Mouse (Mus musculus): ENCODE results near the gene Csl. TPM values are rescaled to one million over a fixed set of nuclear protein-coding genes. Genes with fewer than 3 reads are reported as not detected.

Gene Csl
- 0.16 TPM in 1 of 2 replicates, not detected in the other for polyA plus RNA-seq (2014; fragmentation: Nextera tagmentation; extraction: Ambion mirVana)

- no peak within 1 kb of the TSS for H3K9ac ChIP-seq (ENCODE audit: low read length)
- H3K27ac ChIP-seq (replicated peaks; ENCODE audit: low read depth, low read length), result no peak within 1 kb of the TSS
- H3K9me3 ChIP-seq (ENCODE audit: control insufficient read depth, low read length), result no peaks in the 10 kb centered on the region
- no peaks in the 10 kb centered on the region for H3K36me3 ChIP-seq (ENCODE audit: control insufficient read depth, insufficient read depth, low read length)
- no peak within 1 kb of the TSS for H3K4me2 ChIP-seq (ENCODE audit: low read depth, severe bottlenecking)
- DNase-seq (ENCODE audit: low spot score) (no peak), ATAC-seq (ENCODE audit: insufficient number of reproducible peaks, low FRiP score, low TSS enrichment, low read depth) (no peak)
- H3K4me3 ChIP-seq (ENCODE audit: low read depth, low read length), result no peak within 1 kb of the TSS
- no peaks in the 10 kb centered on the region for H3K27me3 ChIP-seq (ENCODE audit: control insufficient read depth, insufficient read depth, low read length)
- 97% methylated on average over 9 of the region's 9 CpGs for WGBS
- no peaks in the 10 kb centered on the region for H3K4me1 ChIP-seq (ENCODE audit: control insufficient read depth, insufficient read depth, low read length)
Measured at GRCm38 (mm10) chr10:99759558-99759957, at the start of gene Csl. Gene Csl (minus strand): TSS chr10:99759658.

GRCm38 (mm10) chr10:99789418-99789817 is 30.0 kb upstream of the Csl start:
- Histone ChIP-seq H3K4me1 (ENCODE audit: control insufficient read depth, insufficient read depth, low read length) (no peaks in the 10 kb centered on the region), H3K4me2 (ENCODE audit: low read depth, severe bottlenecking) (no peak overlapping the region), H3K4me3 (ENCODE audit: low read depth, low read length) (no peak overlapping the region), H3K27ac (replicated peaks; ENCODE audit: low read depth, low read length) (no peak overlapping the region), H3K9me3 (ENCODE audit: control insufficient read depth, low read length) (no peaks in the 10 kb centered on the region), H3K9ac (ENCODE audit: low read length) (no peak overlapping the region), H3K27me3 (ENCODE audit: control insufficient read depth, insufficient read depth, low read length) (no peaks in the 10 kb centered on the region), H3K36me3 (ENCODE audit: control insufficient read depth, insufficient read depth, low read length) (no peaks in the 10 kb centered on the region)
- 85% methylated on average over 2 of the region's 2 CpGs for WGBS
- ATAC-seq (ENCODE audit: insufficient number of reproducible peaks, low FRiP score, low TSS enrichment, low read depth), result no peak
- DNase-seq (ENCODE audit: low spot score), result no peak

- DNase-seq (ENCODE audit: low spot score) (no peak), ATAC-seq (ENCODE audit: insufficient number of reproducible peaks, low FRiP score, low TSS enrichment, low read depth) (no peak)
- WGBS, result 89% methylated on average over 12 of the region's 12 CpGs
- Histone ChIP-seq H3K4me1 (ENCODE audit: control insufficient read depth, insufficient read depth, low read length) (no peaks in the 10 kb centered on the region), H3K4me3 (ENCODE audit: low read depth, low read length) (no peak overlapping the region), H3K9me3 (ENCODE audit: control insufficient read depth, low read length) (no peaks in the 10 kb centered on the region), H3K9ac (ENCODE audit: low read length) (no peak overlapping the region), H3K4me2 (ENCODE audit: low read depth, severe bottlenecking) (no peak overlapping the region), H3K27ac (replicated peaks; ENCODE audit: low read depth, low read length) (no peak overlapping the region), H3K27me3 (ENCODE audit: control insufficient read depth, insufficient read depth, low read length) (no peaks in the 10 kb centered on the region), H3K36me3 (ENCODE audit: control insufficient read depth, insufficient read depth, low read length) (no peaks in the 10 kb centered on the region)
Measured at GRCm38 (mm10) chr10:99774228-99775120, 15.0 kb upstream of the Csl start.

GRCm38 (mm10) chr10:99750146-99750545 is 9.3 kb downstream of the Csl start:
- no peak for DNase-seq (ENCODE audit: low spot score)
- Histone ChIP-seq H3K4me3 (ENCODE audit: low read depth, low read length) (no peak overlapping the region), H3K9me3 (ENCODE audit: control insufficient read depth, low read length) (no peaks in the 10 kb centered on the region), H3K36me3 (ENCODE audit: control insufficient read depth, insufficient read depth, low read length) (no peaks in the 10 kb centered on the region), H3K4me1 (ENCODE audit: control insufficient read depth, insufficient read depth, low read length) (0 out of 2 replicates have a peak, but pooled peaks cover 3% of the 10 kb centered on the region), H3K27ac (replicated peaks; ENCODE audit: low read depth, low read length) (no peak overlapping the region), H3K4me2 (ENCODE audit: low read depth, severe bottlenecking) (no peak overlapping the region), H3K9ac (ENCODE audit: low read length) (no peak overlapping the region), H3K27me3 (ENCODE audit: control insufficient read depth, insufficient read depth, low read length) (no peaks in the 10 kb centered on the region)
- ATAC-seq (ENCODE audit: insufficient number of reproducible peaks, low FRiP score, low TSS enrichment, low read depth), result no peak
- WGBS, result 68% methylated on average over 2 of the region's 2 CpGs

- Histone ChIP-seq H3K9me3 (ENCODE audit: control insufficient read depth, low read length) (no peaks in the 10 kb centered on the region), H3K4me2 (ENCODE audit: low read depth, severe bottlenecking) (no peak overlapping the region), H3K27ac (replicated peaks; ENCODE audit: low read depth, low read length) (no peak overlapping the region), H3K4me3 (ENCODE audit: low read depth, low read length) (no peak overlapping the region), H3K4me1 (ENCODE audit: control insufficient read depth, insufficient read depth, low read length) (0 out of 2 replicates have a peak, but pooled peaks cover 3% of the 10 kb centered on the region), H3K27me3 (ENCODE audit: control insufficient read depth, insufficient read depth, low read length) (no peaks in the 10 kb centered on the region), H3K9ac (ENCODE audit: low read length) (no peak overlapping the region), H3K36me3 (ENCODE audit: control insufficient read depth, insufficient read depth, low read length) (no peaks in the 10 kb centered on the region)
- ATAC-seq (ENCODE audit: insufficient number of reproducible peaks, low FRiP score, low TSS enrichment, low read depth), result peak; percentile 51; the same call in 1 of the 2 replicates
- no peak for DNase-seq (ENCODE audit: low spot score)
- 77% methylated on average over 2 of the region's 2 CpGs for WGBS
Measured at GRCm38 (mm10) chr10:99748668-99749260, 10.7 kb downstream of the Csl start.

GRCm38 (mm10) chr10:99748009-99748408 is 11.4 kb downstream of the Csl start:
- H3K9me3 ChIP-seq (ENCODE audit: control insufficient read depth, low read length), result no peaks in the 10 kb centered on the region
- H3K4me3 ChIP-seq (ENCODE audit: low read depth, low read length), result no peak overlapping the region
- ATAC-seq (ENCODE audit: insufficient number of reproducible peaks, low FRiP score, low TSS enrichment, low read depth), result no peak
- no peak for DNase-seq (ENCODE audit: low spot score)
- H3K36me3 ChIP-seq (ENCODE audit: control insufficient read depth, insufficient read depth, low read length), result no peaks in the 10 kb centered on the region
- H3K9ac ChIP-seq (ENCODE audit: low read length), result no peak overlapping the region
- no peaks in the 10 kb centered on the region for H3K27me3 ChIP-seq (ENCODE audit: control insufficient read depth, insufficient read depth, low read length)
- H3K4me1 ChIP-seq (ENCODE audit: control insufficient read depth, insufficient read depth, low read length), result 0 out of 2 replicates have a peak, but pooled peaks cover 3% of the 10 kb centered on the region
- 80% methylated on average over 2 of the region's 2 CpGs for WGBS
- no peak overlapping the region for H3K4me2 ChIP-seq (ENCODE audit: low read depth, severe bottlenecking)
- no peak overlapping the region for H3K27ac ChIP-seq (replicated peaks; ENCODE audit: low read depth, low read length)

- H3K4me1 ChIP-seq (ENCODE audit: control insufficient read depth, insufficient read depth, low read length), result no peaks in the 10 kb centered on the region
- no peak for ATAC-seq (ENCODE audit: insufficient number of reproducible peaks, low FRiP score, low TSS enrichment, low read depth)
- no peak overlapping the region for H3K27ac ChIP-seq (replicated peaks; ENCODE audit: low read depth, low read length)
- H3K27me3 ChIP-seq (ENCODE audit: control insufficient read depth, insufficient read depth, low read length), result no peaks in the 10 kb centered on the region
- H3K4me2 ChIP-seq (ENCODE audit: low read depth, severe bottlenecking), result no peak overlapping the region
- no peaks in the 10 kb centered on the region for H3K9me3 ChIP-seq (ENCODE audit: control insufficient read depth, low read length)
- no peak overlapping the region for H3K9ac ChIP-seq (ENCODE audit: low read length)
- no peak overlapping the region for H3K4me3 ChIP-seq (ENCODE audit: low read depth, low read length)
- no peak for DNase-seq (ENCODE audit: low spot score)
- no peaks in the 10 kb centered on the region for H3K36me3 ChIP-seq (ENCODE audit: control insufficient read depth, insufficient read depth, low read length)
Measured at GRCm38 (mm10) chr10:99741609-99742280, 17.7 kb downstream of the Csl start.

GRCm38 (mm10) chr10:99713129-99713528 is 46.3 kb downstream of the Csl start:
- ATAC-seq (ENCODE audit: insufficient number of reproducible peaks, low FRiP score, low TSS enrichment, low read depth) (no peak), DNase-seq (ENCODE audit: low spot score) (no peak)
- Histone ChIP-seq H3K9me3 (ENCODE audit: control insufficient read depth, low read length) (no peaks in the 10 kb centered on the region), H3K27me3 (ENCODE audit: control insufficient read depth, insufficient read depth, low read length) (no peaks in the 10 kb centered on the region), H3K4me1 (ENCODE audit: control insufficient read depth, insufficient read depth, low read length) (no peaks in the 10 kb centered on the region), H3K4me3 (ENCODE audit: low read depth, low read length) (no peak overlapping the region), H3K4me2 (ENCODE audit: low read depth, severe bottlenecking) (no peak overlapping the region), H3K9ac (ENCODE audit: low read length) (no peak overlapping the region), H3K27ac (replicated peaks; ENCODE audit: low read depth, low read length) (no peak overlapping the region), H3K36me3 (ENCODE audit: control insufficient read depth, insufficient read depth, low read length) (no peaks in the 10 kb centered on the region)
- 82% methylated on average over 2 of the region's 2 CpGs for WGBS

Data from limb, embryonic 11.5 days (tissue).